Mouse (Mus musculus): ENCODE results near the gene Gm21987.

- TF ChIP-seq POLR2A (IDR thresholded peaks at IDR 0.05; ENCODE audit: borderline replicate concordance, insufficient read depth, low read length) (no peak), CTCF (IDR thresholded peaks at IDR 0.05; ENCODE audit: borderline replicate concordance, insufficient read depth, low read depth, low read length) (no peak)
Measured at GRCm38 (mm10) chr16:38399531-38400231, 52.8 kb downstream of the Gm21987 start.

Measured in cerebellum, adult 2 months (tissue).